In the genomic region with DNA sequence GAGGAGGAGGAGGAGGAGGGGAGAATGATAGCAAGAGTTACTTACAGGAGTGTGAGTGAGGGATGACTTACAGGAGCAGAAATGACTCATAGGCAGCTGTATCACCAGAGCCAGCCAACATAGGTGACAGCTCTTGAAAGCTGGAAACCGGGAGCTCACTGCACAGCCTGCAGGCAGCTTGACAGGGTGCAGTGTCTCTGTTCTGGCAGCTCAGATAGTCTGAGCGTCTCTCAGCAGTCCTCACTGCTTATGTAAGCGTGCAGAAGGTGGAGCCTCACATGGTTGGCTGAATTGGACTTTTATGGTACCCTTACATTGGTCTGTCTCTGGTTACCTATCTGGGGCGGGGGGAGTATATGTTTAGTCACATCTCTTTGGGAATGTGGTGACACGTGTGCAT, we compare ENCODE assay signal across 10 mouse cellular contexts. TPM values are rescaled to one million over a fixed set of nuclear protein-coding genes. Genes with fewer than 3 reads are reported as not detected.
DNase-seq lines count a peak whose midpoint lies in the region; ATAC-seq lines count a peak whose summit lies in the region.
"Had no signal": no experiment of that assay in that cellular context is flagged by ENCODE, and none has a peak within 500 bp of the region (broad histone marks: within the 10 kb centered on the region; RNA-seq: fewer than 3 reads in every experiment).

No protein-coding gene starts in this region.

- H3K4me1 ChIP-seq in stomach, embryonic 15.5 days, result no peaks in the 10 kb centered on the region
- no peaks in the 10 kb centered on the region for H3K4me1 ChIP-seq in heart, embryonic 12.5 days (replicated peaks)
- H3K4me1 ChIP-seq in forebrain, embryonic 11.5 days (replicated peaks; ENCODE audit: control insufficient read depth, insufficient read depth, low read length), result no peaks in the 10 kb centered on the region
- H3K4me1 ChIP-seq in forebrain, embryonic 16.5 days (replicated peaks; ENCODE audit: control insufficient read depth, insufficient read depth, low read length), result no peaks in the 10 kb centered on the region
- H3K4me1 ChIP-seq: embryonic facial prominence, embryonic 13.5 days; midbrain, embryonic 12.5 days had no signal

- no peaks in the 10 kb centered on the region for H3K27me3 ChIP-seq in stomach, embryonic 15.5 days (replicated peaks)
- no peaks in the 10 kb centered on the region for H3K27me3 ChIP-seq in heart, embryonic 12.5 days (replicated peaks)
- H3K27me3 ChIP-seq in forebrain, embryonic 11.5 days (ENCODE audit: control insufficient read depth, insufficient read depth, low read length), result no peaks in the 10 kb centered on the region
- H3K27me3 ChIP-seq in forebrain, embryonic 16.5 days (replicated peaks; ENCODE audit: control insufficient read depth, insufficient read depth, low read length), result no peaks in the 10 kb centered on the region
- H3K27me3 ChIP-seq: embryonic facial prominence, embryonic 13.5 days; midbrain, embryonic 12.5 days had no signal

- H3K9me3 ChIP-seq in stomach, embryonic 15.5 days, result no peaks in the 10 kb centered on the region
- no peaks in the 10 kb centered on the region for H3K9me3 ChIP-seq in heart, embryonic 12.5 days (replicated peaks)
- no peaks in the 10 kb centered on the region for H3K9me3 ChIP-seq in forebrain, embryonic 11.5 days (ENCODE audit: control insufficient read depth, low read length)
- H3K9me3 ChIP-seq in forebrain, embryonic 16.5 days (ENCODE audit: control insufficient read depth, low read length), result no peaks in the 10 kb centered on the region
- H3K9me3 ChIP-seq: embryonic facial prominence, embryonic 13.5 days; midbrain, embryonic 12.5 days had no signal

- peak; percentile 76 for DNase-seq in right cerebral cortex, adult 18-20 months
- DNase-seq in right cerebral cortex, postnatal 10 days (ENCODE audit: low spot score in 2 of 2), result no peak
- DNase-seq in adrenal gland, postnatal 36 days, result peak; percentile 34 to 48
- peak; percentile 48 to 54 for DNase-seq in layer of hippocampus, adult 8-10 months (ENCODE audit: low spot score in 2 of 2)
- no peak for DNase-seq in forebrain, embryonic 11.5 days (ENCODE audit: low spot score)

- WGBS in stomach, embryonic 15.5 days, result 28% methylated on average over 5 of the region's 5 CpGs
- 36% methylated on average over 5 of the region's 5 CpGs for WGBS in heart, embryonic 12.5 days
- 55% methylated on average over 5 of the region's 5 CpGs for whole genome bisulfite sequencing in forebrain, embryonic 11.5 days
- 50% methylated on average over 5 of the region's 5 CpGs for WGBS in forebrain, embryonic 16.5 days

- 0 out of 2 replicates have a peak, but pooled peaks have one; percentile 47 for ATAC-seq in stomach, embryonic 15.5 days (ENCODE audit: insufficient read depth, low FRiP score, low read depth)
- no peak for ATAC-seq in heart, embryonic 12.5 days (ENCODE audit: insufficient number of reproducible peaks, low FRiP score)
- no peak for ATAC-seq in forebrain, embryonic 11.5 days (replicated peaks; ENCODE audit: low FRiP score)
- ATAC-seq in forebrain, embryonic 16.5 days, result no peak

- H3K36me3 ChIP-seq in stomach, embryonic 15.5 days, result no peaks in the 10 kb centered on the region
- H3K36me3 ChIP-seq in heart, embryonic 12.5 days, result peaks cover 18% of the 10 kb centered on the region
- no peaks in the 10 kb centered on the region; the same call in 1 of the 2 replicates for H3K36me3 ChIP-seq in forebrain, embryonic 11.5 days (ENCODE audit: control insufficient read depth, insufficient read depth, low read length)
- no peaks in the 10 kb centered on the region for H3K36me3 ChIP-seq in forebrain, embryonic 16.5 days (ENCODE audit: control insufficient read depth, insufficient read depth)

- no peak overlapping the region for H3K27ac ChIP-seq in stomach, embryonic 15.5 days
- no peak overlapping the region for H3K27ac ChIP-seq in heart, embryonic 12.5 days (ENCODE audit: poor library complexity, severe bottlenecking)
- H3K27ac ChIP-seq in forebrain, embryonic 11.5 days (ENCODE audit: low read depth, low read length), result no peak overlapping the region
- no peak overlapping the region for H3K27ac ChIP-seq in forebrain, embryonic 16.5 days (ENCODE audit: low read length)
- H3K27ac ChIP-seq: embryonic facial prominence, embryonic 13.5 days; midbrain, embryonic 12.5 days had no signal

- no peak overlapping the region for H3K4me3 ChIP-seq in stomach, embryonic 15.5 days (replicated peaks)
- H3K4me3 ChIP-seq in heart, embryonic 12.5 days, result no peak overlapping the region
- no peak overlapping the region for H3K4me3 ChIP-seq in forebrain, embryonic 11.5 days (ENCODE audit: low read depth, low read length)
- no peak overlapping the region for H3K4me3 ChIP-seq in forebrain, embryonic 16.5 days (replicated peaks; ENCODE audit: low read length)
- H3K4me3 ChIP-seq: embryonic facial prominence, embryonic 13.5 days; midbrain, embryonic 12.5 days had no signal

- H3K9ac ChIP-seq in stomach, embryonic 15.5 days, result no peak overlapping the region
- no peak overlapping the region for H3K9ac ChIP-seq in heart, embryonic 12.5 days
- no peak overlapping the region for H3K9ac ChIP-seq in forebrain, embryonic 11.5 days (ENCODE audit: low read length)
- H3K9ac ChIP-seq in forebrain, embryonic 16.5 days (replicated peaks; ENCODE audit: low read depth, low read length), result no peak overlapping the region
- H3K9ac ChIP-seq: embryonic facial prominence, embryonic 13.5 days; midbrain, embryonic 12.5 days had no signal

- no peak overlapping the region for H3K4me2 ChIP-seq in stomach, embryonic 15.5 days
- no peak overlapping the region for H3K4me2 ChIP-seq in heart, embryonic 12.5 days
- H3K4me2 ChIP-seq in forebrain, embryonic 11.5 days (ENCODE audit: low read depth, low read length, severe bottlenecking), result no peak overlapping the region
- H3K4me2 ChIP-seq in forebrain, embryonic 16.5 days (ENCODE audit: low read length), result no peak overlapping the region
- H3K4me2 ChIP-seq: embryonic facial prominence, embryonic 13.5 days; midbrain, embryonic 12.5 days had no signal

RNA-seq across cellular contexts. Expression of a gene that starts 6.8 kb away (rescaled TPM):
- 10 to 100 TPM; 21.6 to 25.6 TPM for total RNA-seq in adrenal gland, postnatal 36 days (2021)
- total RNA-seq in layer of hippocampus, adult 8-10 months (2022), result 10 to 100 TPM; 41.5 to 46.4 (median 44.5) TPM
- 11.3 and 13.8 TPM in 2 replicates for polyA plus RNA-seq in stomach, embryonic 15.5 days (2015; fragmentation: Nextera tagmentation; extraction: Ambion mirVana)
- 17.1 and 17.9 TPM in 2 replicates for polyA plus RNA-seq in heart, embryonic 12.5 days (2016; fragmentation: Nextera tagmentation; extraction: Ambion mirVana)
- polyA plus RNA-seq in forebrain, embryonic 11.5 days (2014; fragmentation: Nextera tagmentation; extraction: Ambion mirVana), result 13.6 and 15.2 TPM in 2 replicates
- 18.6 and 19.2 TPM in 2 replicates for polyA plus RNA-seq in forebrain, embryonic 16.5 days (2015; fragmentation: Nextera tagmentation; extraction: Ambion mirVana)

Comparison
In these comparisons a context has a peak if more than half of its experiments do, and no peak if none do; other contexts are left out.
1. DNase-seq: peak in right cerebral cortex, adult 18-20 months (single experiment), adrenal gland, postnatal 36 days (2 of 2) and layer of hippocampus, adult 8-10 months (2 of 2); none in right cerebral cortex, postnatal 10 days (0 of 2) and forebrain, embryonic 11.5 days (single experiment).